Mouse (Mus musculus) cerebellum, adult 2 months (tissue): ENCODE data around the gene Il27ra. TPM values are rescaled to one million over a fixed set of nuclear protein-coding genes. Genes with fewer than 3 reads are reported as not detected.
A peak's percentile ranks its signal among the peaks of the same experiment; 100 is the strongest.

Experiments
- DNase-seq, 2 experiments: peaks; one replicate each; pipeline ENCODE4 v3.0.0; 2021
- H3K27ac ChIP-seq: fragments of 200-500 bp; 2 replicates; pipeline ENCODE4 v1.5.1; 2012; ENCODE audit warnings: low read length, control low read depth, inconsistent platforms; ENCODE audit not compliant: insufficient read depth
- H3K27me3 ChIP-seq: fragments of 200-500 bp; 2 replicates; pipeline ENCODE4 v1.6.1; 2012; ENCODE audit warnings: inconsistent platforms, mild to moderate bottlenecking, low read length, moderate library complexity; ENCODE audit not compliant: control insufficient read depth, insufficient read depth
- H3K4me1 ChIP-seq: fragments of 200-500 bp; 2 replicates; pipeline ENCODE4 v1.6.1; 2011; ENCODE audit warnings: low read length; ENCODE audit not compliant: control insufficient read depth, insufficient read depth
- H3K4me3 ChIP-seq: fragments of 200-500 bp; replicated peaks from 2 replicates; pipeline ENCODE3; 2011; ENCODE audit warnings: mild to moderate bottlenecking, low read depth, low read length, control low read depth; ENCODE audit not compliant: insufficient read depth
- CTCF ChIP-seq: fragments of 200-500 bp; IDR thresholded peaks from 2 replicates; pipeline ENCODE4 v1.5.1; 2011; ENCODE audit warnings: low read depth, mild to moderate bottlenecking, control low read depth, low read length, moderate library complexity, borderline replicate concordance; ENCODE audit not compliant: insufficient read depth
- POLR2A ChIP-seq: fragments of 200-500 bp; IDR thresholded peaks from 2 replicates; pipeline ENCODE4 v1.6.1; 2011; ENCODE audit warnings: low read length, control low read depth, borderline replicate concordance; ENCODE audit not compliant: insufficient read depth
- WGBS: fragments of 180-500 bp; shearing (Covaris S2); methylation state at CpG from one replicate; pipeline ENCODE4 v1.1.7; 2018; 5-methylcytosine and 5-hydroxymethylcytosine counted together
- polyA plus RNA-seq: library from polyadenylated mRNA; depleted of rRNA; stranded (reverse); fragments of >200 nt; gene quantifications from 2 replicates; pipeline ENCODE4 v1.2.3, GENCODE M21; 2012

Il27ra gene
- polyA plus RNA-seq, 1 experiment: 0.21 TPM

DNA sequence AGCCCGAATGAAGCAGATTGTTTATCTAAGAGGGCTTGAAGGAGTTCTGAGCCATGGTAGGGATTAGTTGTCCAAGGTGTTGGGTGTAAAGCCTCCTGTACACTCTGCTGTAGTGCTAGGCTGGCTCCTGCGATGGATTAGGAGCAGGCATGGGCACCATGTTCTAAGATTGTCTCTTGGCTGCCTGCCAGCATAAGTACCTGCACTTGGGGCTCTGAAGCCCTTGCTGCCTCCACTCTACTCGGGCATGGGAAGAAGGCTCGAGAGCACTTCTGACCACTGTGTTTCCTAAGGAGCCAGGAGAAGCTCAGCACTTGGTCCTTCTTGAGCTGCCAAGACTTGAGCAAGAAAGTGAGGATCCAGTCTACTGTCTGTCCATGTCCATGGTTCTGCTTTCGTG, 36.8 kb upstream of the Il27ra start:
- H3K4me3 ChIP-seq: no peak overlapping the region
- no peaks in the 10 kb centered on the region for H3K4me1 ChIP-seq
- WGBS: 85% methylated on average over 5 of the region's 5 CpGs
- DNase-seq: peak in 1 of 2 experiments; percentile 11
- H3K27ac ChIP-seq: no peak overlapping the region
- H3K27me3 ChIP-seq: no peaks in the 10 kb centered on the region
- no peak for TF ChIP-seq POLR2A
- no peak for TF ChIP-seq CTCF

DNA sequence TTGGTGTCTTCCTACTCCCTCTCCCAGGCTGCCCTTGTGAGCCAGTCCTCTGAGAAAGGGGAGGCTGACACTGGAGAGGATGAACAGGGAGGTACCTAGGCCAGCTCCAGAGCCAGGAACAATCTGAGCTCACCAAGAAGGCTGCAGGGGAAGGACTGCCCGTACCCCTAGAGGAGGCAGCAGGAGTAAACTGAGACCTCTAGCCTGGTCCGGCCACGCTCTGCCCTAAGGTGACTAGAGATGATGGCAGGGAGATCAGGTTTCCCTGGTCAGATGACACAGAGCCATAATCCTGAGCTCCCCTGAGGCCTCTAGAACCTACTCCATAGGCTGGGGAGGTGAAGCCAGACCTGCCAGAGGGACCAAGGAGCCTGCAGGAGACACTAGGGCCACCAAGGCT, 34.5 kb upstream of the Il27ra start:
- DNase-seq: peak in 1 of 2 experiments; percentile 5
- H3K4me1 ChIP-seq: peaks cover 12% of the 10 kb centered on the region
- H3K27me3 ChIP-seq: no peaks in the 10 kb centered on the region
- no peak for TF ChIP-seq POLR2A
- no peak for TF ChIP-seq CTCF
- WGBS: 86% methylated on average over 3 of the region's 3 CpGs
- no peak overlapping the region for H3K27ac ChIP-seq
- H3K4me3 ChIP-seq: no peak overlapping the region

DNA sequence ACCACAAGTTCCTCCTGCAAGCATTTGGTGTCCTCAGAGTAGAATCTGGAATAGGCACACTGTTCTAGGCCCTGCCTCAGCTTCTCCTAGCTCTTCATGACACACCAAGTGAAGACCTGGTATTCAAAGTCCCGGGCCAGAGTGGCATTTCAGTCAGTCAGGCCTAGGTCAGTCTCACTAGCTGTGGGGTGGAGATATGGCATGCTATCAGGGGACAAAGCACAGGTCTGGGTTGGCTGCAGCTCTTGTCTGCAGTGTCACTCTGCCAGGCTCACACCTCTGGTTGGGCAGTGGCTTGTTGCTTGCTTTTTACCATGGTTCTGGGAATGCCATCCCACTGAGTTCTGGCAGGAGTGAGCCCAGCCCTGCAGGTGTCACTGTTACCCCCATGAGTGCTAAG, 34.0 kb upstream of the Il27ra start:
- WGBS: 94% methylated on average over 1 of the region's 1 CpGs
- DNase-seq: peak in 1 of 2 experiments; percentile 6

DNA sequence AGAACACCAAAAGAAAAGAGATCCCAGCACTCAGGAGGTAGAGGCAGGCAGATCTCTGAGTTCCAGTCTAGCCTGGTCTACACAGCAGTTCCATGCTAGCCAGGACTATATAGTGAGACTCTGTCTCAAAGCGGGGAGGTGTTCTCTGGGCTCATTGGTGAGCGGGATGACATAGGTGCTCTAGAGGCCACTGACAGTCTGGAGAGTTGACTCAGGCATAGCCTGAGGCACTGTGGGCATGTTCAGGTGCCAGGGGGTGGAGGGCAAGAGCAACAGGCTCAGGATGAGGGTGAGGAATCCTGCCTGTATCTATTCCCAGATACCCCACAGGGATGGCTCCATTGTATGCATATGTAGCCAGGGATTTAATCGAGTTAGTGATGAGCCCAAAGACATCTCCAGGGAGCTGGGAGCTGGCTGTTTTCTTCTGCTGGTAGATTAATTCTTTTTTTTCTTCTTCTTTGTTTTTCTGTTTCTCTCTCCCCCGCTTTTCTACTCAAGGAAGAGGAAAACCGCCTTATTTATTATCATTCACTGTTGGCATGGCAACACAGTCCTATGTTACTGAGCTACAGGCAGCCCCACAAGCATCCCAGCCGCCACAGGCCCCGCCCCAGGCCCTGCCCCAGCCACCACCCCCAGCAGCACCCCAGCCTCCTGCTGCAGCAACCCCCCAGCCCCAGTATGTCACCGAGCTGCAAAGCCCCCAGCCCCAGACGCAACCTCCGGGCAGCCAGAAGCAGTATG, 31.0 kb upstream of the Il27ra start:
- Histone ChIP-seq H3K4me3 (no peak overlapping the region), H3K27me3 (no peaks in the 10 kb centered on the region), H3K27ac (no peak overlapping the region), H3K4me1 (peaks cover 37% of the 10 kb centered on the region)
- DNase-seq: peak in 1 of 2 experiments; percentile 6
- TF ChIP-seq CTCF: no peak
- no peak for TF ChIP-seq POLR2A
- WGBS: 53% methylated on average over 10 of the region's 10 CpGs

More for the DNA sequence above, 34.0 kb upstream of the Il27ra start:
- TF ChIP-seq CTCF: no peak
- no peak for TF ChIP-seq POLR2A
- no peaks in the 10 kb centered on the region for H3K27me3 ChIP-seq
- no peak overlapping the region for H3K4me3 ChIP-seq
- H3K27ac ChIP-seq: no peak overlapping the region
- H3K4me1 ChIP-seq: peaks cover 13% of the 10 kb centered on the region

DNA sequence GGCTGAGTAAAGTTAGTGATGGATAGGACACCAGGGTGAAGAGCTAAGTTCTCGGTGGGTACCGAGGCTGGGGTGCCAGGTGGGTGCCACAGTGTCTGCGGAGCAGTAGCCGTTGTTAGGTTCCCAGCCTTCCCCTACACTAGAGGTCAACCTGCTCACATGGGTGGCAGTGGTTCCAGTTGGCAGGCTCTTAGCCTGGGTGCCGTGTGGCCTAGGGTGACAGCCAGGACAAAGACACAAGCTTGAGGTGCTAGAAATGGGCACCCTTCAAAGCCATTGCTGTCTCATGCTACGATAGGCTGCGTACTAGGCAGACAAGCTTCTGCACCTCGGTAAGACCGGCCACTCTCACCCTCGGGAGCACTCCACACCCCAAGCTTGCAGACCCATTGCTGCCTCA, 29.9 kb upstream of the Il27ra start:
- Histone ChIP-seq H3K4me3 (no peak overlapping the region), H3K27ac (no peak overlapping the region), H3K27me3 (no peaks in the 10 kb centered on the region), H3K4me1 (peaks cover 37% of the 10 kb centered on the region)
- TF ChIP-seq POLR2A (no peak), CTCF (no peak)
- no peak for DNase-seq
- WGBS: 79% methylated on average over 10 of the region's 10 CpGs

DNA sequence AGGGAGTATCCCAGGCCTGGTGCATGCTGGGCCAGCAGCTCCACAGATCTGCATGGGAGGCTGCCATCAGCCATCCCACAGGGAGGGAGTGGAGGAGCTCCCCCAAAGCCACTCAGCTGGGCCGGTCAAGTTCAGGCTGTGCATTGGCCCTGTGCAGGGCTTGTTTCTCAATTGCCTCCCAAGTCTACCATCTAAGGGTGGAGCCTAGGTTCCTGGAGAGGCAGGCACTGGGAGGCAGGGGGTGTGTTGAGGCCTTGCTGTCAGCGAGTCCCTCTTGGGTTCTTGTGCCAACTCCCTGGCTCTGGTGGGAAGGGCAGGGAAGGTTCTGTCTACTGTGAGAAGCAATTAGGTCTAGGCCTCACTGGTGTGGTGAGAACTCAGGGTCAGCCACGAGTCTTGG, 29.5 kb upstream of the Il27ra start:
- H3K27ac ChIP-seq: no peak overlapping the region
- 55% methylated on average over 3 of the region's 3 CpGs for WGBS

DNA sequence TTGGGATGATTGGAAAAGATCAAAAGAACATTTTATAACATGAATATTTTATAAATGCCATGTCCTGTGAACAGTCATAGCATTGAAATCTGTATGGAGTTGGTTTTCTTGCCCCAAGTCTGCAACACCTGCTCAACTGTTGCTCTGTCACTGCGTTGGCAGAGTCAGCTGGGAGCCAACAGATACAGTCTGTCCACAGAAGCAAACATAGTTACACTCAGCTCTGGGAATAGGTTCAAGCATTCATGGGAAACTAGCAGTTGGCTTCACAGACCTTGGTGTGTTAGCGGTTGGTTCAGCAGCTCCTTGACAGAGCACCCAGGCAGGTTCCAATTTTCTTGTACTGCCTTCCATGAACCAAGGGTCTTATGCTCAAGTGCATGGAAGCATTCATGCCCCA, 28.3 kb upstream of the Il27ra start:
- no peak overlapping the region for H3K27ac ChIP-seq
- no peak overlapping the region for H3K4me3 ChIP-seq
- H3K4me1 ChIP-seq: peaks cover 37% of the 10 kb centered on the region
- WGBS: 13% methylated on average over 2 of the region's 2 CpGs
- peak in 1 of 2 experiments; percentile 43 for DNase-seq
- TF ChIP-seq POLR2A (no peak), CTCF (no peak)
- no peaks in the 10 kb centered on the region for H3K27me3 ChIP-seq

More for the DNA sequence above, 29.5 kb upstream of the Il27ra start:
- Histone ChIP-seq H3K4me1 (peaks cover 37% of the 10 kb centered on the region), H3K27me3 (no peaks in the 10 kb centered on the region), H3K4me3 (no peak overlapping the region)
- DNase-seq: no peak
- TF ChIP-seq CTCF (no peak), POLR2A (no peak)

DNA sequence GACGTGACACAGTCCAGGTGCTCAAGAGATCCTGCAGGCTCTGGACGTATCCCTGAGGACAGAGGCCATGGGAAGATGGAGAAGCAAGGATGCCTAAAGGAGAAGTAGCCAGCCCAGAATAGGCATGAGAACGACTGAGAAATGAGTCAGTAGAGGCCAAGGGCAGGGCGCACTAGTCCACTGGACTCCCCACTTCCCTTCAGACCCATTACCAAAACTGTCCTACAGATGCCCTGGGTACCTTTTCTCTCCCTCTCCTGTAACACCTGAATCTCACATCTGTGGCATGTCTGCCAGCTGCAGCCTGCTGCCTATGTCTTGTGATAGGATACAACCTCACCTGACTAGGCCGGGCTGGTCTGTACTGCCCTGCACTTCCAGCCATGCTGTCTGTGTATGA, 27.9 kb upstream of the Il27ra start:
- WGBS: 73% methylated on average over 5 of the region's 5 CpGs
- Histone ChIP-seq H3K4me1 (peaks cover 37% of the 10 kb centered on the region), H3K27me3 (no peaks in the 10 kb centered on the region), H3K4me3 (no peak overlapping the region), H3K27ac (no peak overlapping the region)
- no peak for DNase-seq
- no peak for TF ChIP-seq CTCF
- TF ChIP-seq POLR2A: no peak
